Mouse (Mus musculus) ES-E14 (cell line): ENCODE data around the gene Gm42791.

Source experiments
- CHD2 ChIP-seq: IDR thresholded peaks from 2 replicates; pipeline ENCODE4 v1.6.1; 2014; ENCODE audit warnings: mild to moderate bottlenecking, low read depth, low read length, inconsistent platforms
- HCFC1 ChIP-seq: IDR thresholded peaks from 2 replicates; pipeline ENCODE4 v1.6.1; 2012; ENCODE audit warnings: low read length, inconsistent platforms, borderline replicate concordance; ENCODE audit not compliant: insufficient read depth
- MAFK ChIP-seq: IDR thresholded peaks from 2 replicates; pipeline ENCODE4 v1.6.1; 2014; ENCODE audit warnings: mild to moderate bottlenecking, low read depth, low read length, inconsistent platforms; ENCODE audit not compliant: insufficient read depth
- ZC3H11A ChIP-seq: IDR thresholded peaks from 2 replicates; pipeline ENCODE4 v1.6.1; 2012; ENCODE audit warnings: low read depth, mild to moderate bottlenecking, inconsistent platforms, low read length, borderline replicate concordance
- ZNF384 ChIP-seq: IDR thresholded peaks from 2 replicates; pipeline ENCODE4 v1.6.1; 2012; ENCODE audit warnings: low read depth, low read length, inconsistent platforms

GRCm38 (mm10) chr5:148968179-148968578 is 26.8 kb downstream of the Gm42791 start:
- TF ChIP-seq ZC3H11A (no peak), HCFC1 (no peak), CHD2 (no peak), MAFK (no peak), ZNF384 (no peak)
